Mouse (Mus musculus): ENCODE measurements around the gene Spag7.

GRCm38 (mm10) chr11:70646691-70647650 lies 22.2 kb downstream of the Spag7 start, which contains the start of the genes Rnf167 and Slc25a11:
- TF ChIP-seq CTCF (IDR thresholded peaks at IDR 0.05; ENCODE audit: borderline replicate concordance, insufficient read depth, low read length) (no peak), POLR2A (IDR thresholded peaks at IDR 0.05; ENCODE audit: low read depth, low read length) (peak; percentile 93)

Data from embryonic fibroblast, embryonic 13.5 days (primary cell).